Mouse (Mus musculus) cerebellum, adult 2 months (tissue): ENCODE data around the gene Gm13277.
"Not testable (repeated sequence)": the region's sequence is repeated elsewhere in the genome, so short reads cannot be mapped to it uniquely, and the experiment has no call there.

Experiments used
- CTCF ChIP-seq: fragments of 200-500 bp; IDR thresholded peaks from 2 replicates; pipeline ENCODE4 v1.5.1; 2011; ENCODE audit warnings: low read depth, mild to moderate bottlenecking, control low read depth, low read length, moderate library complexity, borderline replicate concordance; ENCODE audit not compliant: insufficient read depth
- POLR2A ChIP-seq: fragments of 200-500 bp; IDR thresholded peaks from 2 replicates; pipeline ENCODE4 v1.6.1; 2011; ENCODE audit warnings: low read length, control low read depth, borderline replicate concordance; ENCODE audit not compliant: insufficient read depth

DNA sequence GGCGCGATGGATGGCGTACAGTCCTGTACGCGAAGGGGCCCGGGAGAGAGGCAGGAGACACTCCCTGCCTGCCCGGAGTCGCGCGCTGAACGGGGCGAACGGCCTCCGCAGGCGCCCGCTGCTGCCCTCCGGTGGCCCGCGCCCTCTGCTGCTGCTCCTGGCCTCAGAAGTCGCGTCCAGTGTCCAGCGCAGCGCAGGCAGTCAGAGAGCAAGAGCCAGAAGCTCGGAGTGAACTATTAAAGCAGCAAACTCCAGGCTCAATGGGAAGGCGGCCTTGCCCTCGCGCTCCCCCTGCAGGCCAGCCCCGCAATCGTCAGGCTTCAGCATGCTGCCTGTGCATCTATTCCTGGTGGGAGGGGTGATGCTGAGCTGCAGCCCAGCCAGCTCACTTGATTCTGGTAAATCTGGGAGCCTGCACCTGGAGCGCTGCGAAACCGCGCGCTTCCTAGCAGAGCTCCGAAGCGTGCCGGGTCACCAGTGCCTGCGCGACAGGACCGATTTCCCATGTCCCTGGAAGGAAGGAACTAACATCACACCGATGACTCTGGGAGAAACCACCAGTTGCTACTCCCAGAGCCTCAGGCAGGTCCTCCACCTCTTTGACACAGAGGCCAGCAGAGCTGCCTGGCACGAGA, 24.9 kb upstream of the Gm13277 start:
- TF ChIP-seq CTCF = peak; percentile 33; the same call in 1 of the 2 replicates
- not testable (repeated sequence) for TF ChIP-seq POLR2A
